Mouse (Mus musculus): ENCODE results near the gene Mecr. TPM values are rescaled to one million over a fixed set of nuclear protein-coding genes. Genes with fewer than 3 reads are reported as not detected.
A peak's percentile ranks its signal among the peaks of the same experiment; 100 is the strongest.

The Mecr gene
- polyA plus RNA-seq, 1 experiment from 2014 or later, result 44.6 TPM

- Histone ChIP-seq H3K9ac (no peak overlapping the region), H3K27ac (peak overlapping the region; percentile 71), H3K9me3 (no peaks in the 10 kb centered on the region), H3K36me3 (no peaks in the 10 kb centered on the region), H3K4me1 (peaks cover 84% of the 10 kb centered on the region), H3K27me3 (peaks cover 17% of the 10 kb centered on the region), H3K4me2 (peak overlapping the region; percentile 58), H3K4me3 (no peak overlapping the region; the same call in 1 of the 2 replicates)
- 29% methylated on average over 13 of the region's 13 CpGs for WGBS
- ATAC-seq (ENCODE audit: insufficient number of reproducible peaks, low FRiP score, low TSS enrichment, low read depth), result no peak
Observed at GRCm38 (mm10) chr4:131915821-131916328, 72.6 kb downstream of the Mecr start.

DNA sequence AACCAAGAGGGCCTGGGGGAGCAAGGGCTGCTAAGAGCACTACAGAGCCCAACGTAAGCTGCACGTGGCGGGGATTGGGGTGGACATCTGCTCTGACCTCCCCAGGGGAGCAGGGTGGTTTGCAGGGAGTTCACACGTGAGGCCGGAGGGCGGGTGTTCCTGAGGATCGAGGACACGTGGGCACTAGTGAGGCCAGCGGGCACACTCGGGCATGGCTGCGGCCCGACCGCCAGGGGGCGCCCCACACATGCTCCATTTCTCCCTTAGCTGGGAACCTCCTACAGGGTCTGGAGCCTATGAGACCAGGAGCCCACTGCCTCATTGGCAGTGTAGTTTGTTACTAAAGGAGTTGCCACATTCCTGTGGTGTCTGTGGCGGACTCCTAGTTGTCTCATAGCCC lies 73.2 kb downstream of the Mecr start:
- WGBS, result 7% methylated on average over 15 of the region's 15 CpGs
- H3K9ac ChIP-seq, result no peak overlapping the region
- no peaks in the 10 kb centered on the region for H3K36me3 ChIP-seq
- no peak overlapping the region for H3K4me3 ChIP-seq
- no peak for ATAC-seq (ENCODE audit: insufficient number of reproducible peaks, low FRiP score, low TSS enrichment, low read depth)
- H3K9me3 ChIP-seq, result no peaks in the 10 kb centered on the region
- H3K4me1 ChIP-seq, result peaks cover 83% of the 10 kb centered on the region
- peaks cover 17% of the 10 kb centered on the region for H3K27me3 ChIP-seq
- peak overlapping the region; percentile 71; the same call in 1 of the 2 replicates for H3K27ac ChIP-seq
- 0 out of 2 replicates have a peak overlapping the region, but pooled peaks have one; percentile 3 for H3K4me2 ChIP-seq

- Histone ChIP-seq H3K27ac (0 out of 2 replicates have a peak overlapping the region, but pooled peaks have one; percentile 22), H3K9ac (no peak overlapping the region), H3K27me3 (peaks cover 20% of the 10 kb centered on the region), H3K36me3 (no peaks in the 10 kb centered on the region), H3K4me2 (no peak overlapping the region), H3K4me1 (peaks cover 90% of the 10 kb centered on the region), H3K9me3 (no peaks in the 10 kb centered on the region), H3K4me3 (no peak overlapping the region)
- ATAC-seq (ENCODE audit: insufficient number of reproducible peaks, low FRiP score, low TSS enrichment, low read depth), result no peak
- WGBS, result 75% methylated on average over 10 of the region's 10 CpGs
Observed at GRCm38 (mm10) chr4:131917010-131917555, 73.8 kb downstream of the Mecr start.

Other genes with a start within 250 kb of the Mecr start
- gene Ptpru, start 5.2 kb upstream of the Mecr start, polyA plus RNA-seq (2015; fragmentation: Nextera tagmentation; extraction: Ambion mirVana), result 9.9 and 14.1 TPM in 2 replicates
- gene Srsf4, start 30.1 kb downstream of the Mecr start, polyA plus RNA-seq (2015; fragmentation: Nextera tagmentation; extraction: Ambion mirVana), result 97.7 and 99.5 TPM in 2 replicates
- 3.3 and 3.9 TPM in 2 replicates for gene Tmem200b, start 78.3 kb downstream of the Mecr start, polyA plus RNA-seq (2015; fragmentation: Nextera tagmentation; extraction: Ambion mirVana)
- gene Gm10300, start 231.2 kb downstream of the Mecr start, polyA plus RNA-seq (2015; fragmentation: Nextera tagmentation; extraction: Ambion mirVana), result 0.10 TPM in 2 replicates
- 57.3 and 59.8 TPM in 2 replicates for gene Epb41, start 231.9 kb downstream of the Mecr start, polyA plus RNA-seq (2015; fragmentation: Nextera tagmentation; extraction: Ambion mirVana)